Mouse (Mus musculus) mesoderm, embryonic 11.5 days (tissue): ENCODE measurements at regions not wholly inside any gene's neighbourhood (a gene's known extent, or its start where the extent isn't known, plus 50 kb on each side); places are given as distances from the start of the nearest gene placed in this dataset.
A peak's percentile ranks its signal among the peaks of the same experiment; 100 is the strongest.

Experiments
- DNase-seq: peaks from one replicate; pipeline ENCODE4 v3.0.0-alpha.2; 2012; ENCODE audit warnings: low read depth, low spot score

- no peak for DNase-seq
These were observed 856.7 kb downstream of the Epha4 start for GRCm38 (mm10) chr1:76658228-76658627.

GRCm38 (mm10) chr1:76660146-76660545 is 854.7 kb downstream of the Epha4 start:
- no peak for DNase-seq

GRCm38 (mm10) chr1:76664381-76664780 is 850.5 kb downstream of the Epha4 start:
- DNase-seq: no peak

GRCm38 (mm10) chr1:76676836-76677235 is 838.1 kb downstream of the Epha4 start:
- no peak for DNase-seq

- DNase-seq: no peak
These were observed 809.3 kb downstream of the Epha4 start for GRCm38 (mm10) chr1:76705556-76705955.

- peak; percentile 29 for DNase-seq
These were observed 797.1 kb downstream of the Epha4 start for GRCm38 (mm10) chr1:76717639-76718292.

- no peak for DNase-seq
These were observed 790.4 kb downstream of the Epha4 start for GRCm38 (mm10) chr1:76724453-76724852.

- peak; percentile 16 for DNase-seq
These were observed 777.9 kb downstream of the Epha4 start for GRCm38 (mm10) chr1:76737003-76737402.

- no peak for DNase-seq
These were observed 777.2 kb downstream of the Epha4 start for GRCm38 (mm10) chr1:76737663-76738062.

GRCm38 (mm10) chr1:76772694-76773093 is 742.2 kb downstream of the Epha4 start:
- no peak for DNase-seq

GRCm38 (mm10) chr1:76786871-76787270 is 728.0 kb downstream of the Epha4 start:
- DNase-seq: no peak

GRCm38 (mm10) chr1:76793438-76793837 is 721.5 kb downstream of the Epha4 start:
- DNase-seq: no peak

GRCm38 (mm10) chr1:76819906-76820305 is 695.0 kb downstream of the Epha4 start:
- no peak for DNase-seq

- no peak for DNase-seq
These were observed 693.3 kb downstream of the Epha4 start for GRCm38 (mm10) chr1:76821610-76822009.

- DNase-seq: no peak
These were observed 685.2 kb downstream of the Epha4 start for GRCm38 (mm10) chr1:76829690-76830089.

- DNase-seq: peak; percentile 39
These were observed 682.6 kb downstream of the Epha4 start for GRCm38 (mm10) chr1:76832311-76832710.

- no peak for DNase-seq
These were observed 679.7 kb downstream of the Epha4 start for GRCm38 (mm10) chr1:76835028-76835683.

GRCm38 (mm10) chr1:76849346-76849745 is 665.5 kb downstream of the Epha4 start:
- no peak for DNase-seq

GRCm38 (mm10) chr1:76866304-76866968 is 648.5 kb downstream of the Epha4 start:
- DNase-seq: peak; percentile 53

- no peak for DNase-seq
These were observed 641.7 kb downstream of the Epha4 start for GRCm38 (mm10) chr1:76873207-76873606.

GRCm38 (mm10) chr1:76880111-76880782 is 634.6 kb downstream of the Epha4 start:
- no peak for DNase-seq

GRCm38 (mm10) chr1:76880783-76881145 is 634.1 kb downstream of the Epha4 start:
- DNase-seq: no peak
